Comparison of ENCODE assay signal across 10 mouse cellular contexts in the genomic region with DNA sequence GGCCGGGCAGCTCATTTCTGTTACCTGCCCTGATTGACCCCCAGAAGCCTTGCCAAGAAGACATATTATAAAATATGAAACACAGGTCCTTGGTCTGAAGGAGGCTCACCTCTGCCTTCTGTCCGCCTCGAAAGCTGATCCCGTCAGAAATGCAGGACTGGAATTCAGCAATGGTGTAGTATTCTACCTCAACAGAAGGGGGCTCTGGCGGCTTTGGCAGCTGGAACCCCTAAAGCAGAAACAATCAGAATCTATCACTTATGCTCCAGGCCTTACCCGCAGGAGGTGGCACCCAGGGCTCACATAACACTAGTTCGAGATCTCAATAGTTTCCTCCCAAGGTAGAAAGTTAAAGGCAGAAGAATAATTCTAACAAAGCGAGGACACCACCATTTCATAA.
DNase-seq lines count a peak whose midpoint lies in the region; ATAC-seq and TF ChIP-seq lines count a peak whose summit lies in the region.
"Had no signal": no experiment of that assay in that cellular context is flagged by ENCODE, and none has a peak within 500 bp of the region (broad histone marks: within the 10 kb centered on the region; RNA-seq: fewer than 3 reads in every experiment).

No protein-coding gene starts in this region.

- 53% methylated on average over 8 of the region's 8 CpGs for WGBS in hindbrain, embryonic 10.5 days
- 49% methylated on average over 8 of the region's 8 CpGs for WGBS in hindbrain, embryonic 14.5 days
- 90% methylated on average over 8 of the region's 8 CpGs for whole genome bisulfite sequencing in thymus, adult 2 months
- WGBS in embryonic facial prominence, embryonic 11.5 days: 46% methylated on average over 8 of the region's 8 CpGs
- 56% methylated on average over 8 of the region's 8 CpGs for WGBS in stomach, postnatal 0 days

- no peak for ATAC-seq in hindbrain, embryonic 14.5 days (ENCODE audit: low FRiP score)
- ATAC-seq in embryonic facial prominence, embryonic 11.5 days (replicated peaks; ENCODE audit: insufficient number of reproducible peaks, low FRiP score, low TSS enrichment, low read depth): no peak
- no peak for ATAC-seq in stomach, postnatal 0 days (ENCODE audit: low FRiP score, low TSS enrichment)

- DNase-seq in hindbrain, embryonic 10.5 days (ENCODE audit: low spot score): peak; percentile 30
- no peak for DNase-seq in hindbrain, embryonic 14.5 days (ENCODE audit: low spot score)
- DNase-seq in thymus, adult 2 months: peak; percentile 9
- no peak for DNase-seq in thymus, adult 18-20 months
- DNase-seq in embryonic facial prominence, embryonic 11.5 days (ENCODE audit: low spot score): peak; percentile 53
- peak; percentile 45 for DNase-seq in stomach, postnatal 0 days (ENCODE audit: low spot score)
- no peak for DNase-seq in spleen, postnatal 14 days (ENCODE audit: low spot score in 2 of 2)
- no peak for DNase-seq in urinary bladder, postnatal 10 days (ENCODE audit: low spot score)

- no peak overlapping the region for H3K27ac ChIP-seq in hindbrain, embryonic 10.5 days
- no peak overlapping the region for H3K27ac ChIP-seq in hindbrain, embryonic 14.5 days
- H3K27ac ChIP-seq in thymus, adult 2 months (ENCODE audit: control insufficient read depth, insufficient read depth, low read length): no peak overlapping the region
- no peak overlapping the region for H3K27ac ChIP-seq in embryonic facial prominence, embryonic 11.5 days (replicated peaks; ENCODE audit: low read depth, low read length)
- H3K27ac ChIP-seq in stomach, postnatal 0 days (replicated peaks): no peak overlapping the region
- H3K27ac ChIP-seq: heart, embryonic 13.5 days had no signal

- TF ChIP-seq CTCF in thymus, adult 2 months (IDR thresholded peaks at IDR 0.05; ENCODE audit: borderline replicate concordance, control insufficient read depth, extremely low read depth, insufficient read depth, low read length, poor library complexity): no peak
- TF ChIP-seq CTCF in stomach, postnatal 0 days (IDR thresholded peaks at IDR 0.05; ENCODE audit: low read depth): peak; percentile 78

- TF ChIP-seq EP300 in stomach, postnatal 0 days (optimal IDR thresholded peaks at IDR 0.05): no peak

- H3K9me3 ChIP-seq in hindbrain, embryonic 10.5 days: no peaks in the 10 kb centered on the region
- H3K9me3 ChIP-seq in hindbrain, embryonic 14.5 days (ENCODE audit: control insufficient read depth, low read length): no peaks in the 10 kb centered on the region
- H3K9me3 ChIP-seq in embryonic facial prominence, embryonic 11.5 days (replicated peaks; ENCODE audit: control insufficient read depth, low read length): no peaks in the 10 kb centered on the region
- H3K9me3 ChIP-seq in stomach, postnatal 0 days (ENCODE audit: control insufficient read depth, low read length): no peaks in the 10 kb centered on the region
- H3K9me3 ChIP-seq: heart, embryonic 13.5 days had no signal

- no peak overlapping the region for H3K4me2 ChIP-seq in hindbrain, embryonic 14.5 days (replicated peaks)
- H3K4me2 ChIP-seq in embryonic facial prominence, embryonic 11.5 days (ENCODE audit: low read depth, low read length): no peak overlapping the region
- no peak overlapping the region for H3K4me2 ChIP-seq in stomach, postnatal 0 days (replicated peaks; ENCODE audit: low read depth)
- H3K4me2 ChIP-seq: heart, embryonic 13.5 days; midbrain, embryonic 11.5 days had no signal

- H3K4me1 ChIP-seq in hindbrain, embryonic 10.5 days (replicated peaks): peaks cover under 1% of the 10 kb centered on the region; the same call in 1 of the 2 replicates
- H3K4me1 ChIP-seq in hindbrain, embryonic 14.5 days (replicated peaks; ENCODE audit: control insufficient read depth, insufficient read depth, low read length): no peaks in the 10 kb centered on the region
- H3K4me1 ChIP-seq in thymus, adult 2 months (replicated peaks; ENCODE audit: control insufficient read depth, insufficient read depth, low read length): no peaks in the 10 kb centered on the region
- H3K4me1 ChIP-seq in embryonic facial prominence, embryonic 11.5 days (ENCODE audit: control insufficient read depth, insufficient read depth, low read length): no peaks in the 10 kb centered on the region
- no peaks in the 10 kb centered on the region for H3K4me1 ChIP-seq in stomach, postnatal 0 days (replicated peaks; ENCODE audit: control insufficient read depth, insufficient read depth)
- H3K4me1 ChIP-seq: heart, embryonic 13.5 days had no signal

- no peak for TF ChIP-seq POLR2A in thymus, adult 2 months (IDR thresholded peaks at IDR 0.05; ENCODE audit: control insufficient read depth, extremely low read depth, insufficient read depth, low read length, poor library complexity)

- H3K27me3 ChIP-seq in hindbrain, embryonic 10.5 days (ENCODE audit: insufficient read depth, poor library complexity, severe bottlenecking): no peaks in the 10 kb centered on the region
- no peaks in the 10 kb centered on the region for H3K27me3 ChIP-seq in hindbrain, embryonic 14.5 days (ENCODE audit: control insufficient read depth, insufficient read depth, low read length)
- H3K27me3 ChIP-seq in thymus, adult 2 months (ENCODE audit: control insufficient read depth, insufficient read depth, low read length): no peaks in the 10 kb centered on the region
- no peaks in the 10 kb centered on the region for H3K27me3 ChIP-seq in embryonic facial prominence, embryonic 11.5 days (ENCODE audit: control insufficient read depth, insufficient read depth, low read length)
- no peaks in the 10 kb centered on the region for H3K27me3 ChIP-seq in stomach, postnatal 0 days (ENCODE audit: control insufficient read depth, insufficient read depth, low read length)
- H3K27me3 ChIP-seq: heart, embryonic 13.5 days had no signal

- H3K4me3 ChIP-seq in hindbrain, embryonic 10.5 days: no peak overlapping the region
- no peak overlapping the region for H3K4me3 ChIP-seq in hindbrain, embryonic 14.5 days (replicated peaks; ENCODE audit: low read length)
- no peak overlapping the region for H3K4me3 ChIP-seq in thymus, adult 2 months (ENCODE audit: control insufficient read depth, insufficient read depth, low read length)
- H3K4me3 ChIP-seq in embryonic facial prominence, embryonic 11.5 days (ENCODE audit: low read depth, low read length): no peak overlapping the region
- no peak overlapping the region for H3K4me3 ChIP-seq in stomach, postnatal 0 days (ENCODE audit: low read depth, low read length)
- H3K4me3 ChIP-seq: heart, embryonic 13.5 days had no signal

- peaks cover 88% of the 10 kb centered on the region for H3K36me3 ChIP-seq in hindbrain, embryonic 10.5 days
- H3K36me3 ChIP-seq in hindbrain, embryonic 14.5 days (replicated peaks; ENCODE audit: control insufficient read depth, insufficient read depth): peaks cover 22% of the 10 kb centered on the region
- H3K36me3 ChIP-seq in thymus, adult 2 months (ENCODE audit: control insufficient read depth, insufficient read depth, low read length): peaks cover 16% of the 10 kb centered on the region; the same call in 1 of the 2 replicates
- peaks cover 17% of the 10 kb centered on the region for H3K36me3 ChIP-seq in embryonic facial prominence, embryonic 11.5 days (replicated peaks; ENCODE audit: control insufficient read depth, insufficient read depth, low read depth, low read length)
- peaks cover 47% of the 10 kb centered on the region for H3K36me3 ChIP-seq in stomach, postnatal 0 days (ENCODE audit: control insufficient read depth, insufficient read depth, low read length)

- H3K9ac ChIP-seq in hindbrain, embryonic 14.5 days: no peak overlapping the region
- H3K9ac ChIP-seq in embryonic facial prominence, embryonic 11.5 days (replicated peaks; ENCODE audit: low read length): no peak overlapping the region
- H3K9ac ChIP-seq in stomach, postnatal 0 days (ENCODE audit: low read length): no peak overlapping the region
- H3K9ac ChIP-seq: heart, embryonic 13.5 days had no signal

Comparison
In these comparisons a context has a peak if more than half of its experiments do, and no peak if none do; other contexts are left out.
1. DNase-seq: peak in hindbrain, embryonic 10.5 days (single experiment), thymus, adult 2 months (single experiment), embryonic facial prominence, embryonic 11.5 days (single experiment) and stomach, postnatal 0 days (single experiment); none in hindbrain, embryonic 14.5 days (single experiment), thymus, adult 18-20 months (0 of 2), spleen, postnatal 14 days (0 of 2) and urinary bladder, postnatal 10 days (single experiment).